Mouse (Mus musculus) embryo, embryonic 10 days (tissue): ENCODE results near the gene Tifab.
"Not testable (repeated sequence)": the region's sequence is repeated elsewhere in the genome, so short reads cannot be mapped to it uniquely, and the experiment has no call there.

ENCODE experiments used
- DNase-seq: peaks from one replicate; pipeline ENCODE4 v3.0.0-alpha.2; 2015; ENCODE audit warnings: low spot score

The Tifab gene

GRCm38 (mm10) chr13:56178416-56179035, at the start of gene Tifab:
Tifab (minus strand) TSS chr13:56178885.
- DNase-seq = no peak

- DNase-seq = peak; percentile 51
These were observed 47.7 kb upstream of the Tifab start for GRCm38 (mm10) chr13:56226175-56226954.

GRCm38 (mm10) chr13:56223625-56224024, 44.9 kb upstream of the Tifab start:
- peak; percentile 55 for DNase-seq

DNA sequence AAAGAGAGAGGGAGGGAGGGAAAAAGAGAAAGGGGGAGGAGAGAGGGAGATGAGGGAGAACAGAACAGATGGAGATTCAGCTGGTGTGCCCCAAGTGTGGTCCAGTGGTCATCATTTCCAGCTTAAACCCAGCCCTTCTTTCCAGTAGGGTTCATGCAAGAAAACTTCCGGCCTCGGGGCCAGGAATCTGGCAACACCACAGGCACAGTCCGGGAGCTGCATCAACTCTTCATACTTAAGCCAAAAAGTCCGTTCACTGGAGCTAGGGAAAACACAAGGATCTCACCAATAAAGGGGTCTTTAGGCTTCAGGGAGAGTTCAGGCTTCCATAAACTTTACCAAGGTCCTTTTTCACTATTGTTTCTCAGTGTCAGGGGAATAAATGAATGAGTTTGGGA, 44.2 kb upstream of the Tifab start:
- DNase-seq = no peak

DNA sequence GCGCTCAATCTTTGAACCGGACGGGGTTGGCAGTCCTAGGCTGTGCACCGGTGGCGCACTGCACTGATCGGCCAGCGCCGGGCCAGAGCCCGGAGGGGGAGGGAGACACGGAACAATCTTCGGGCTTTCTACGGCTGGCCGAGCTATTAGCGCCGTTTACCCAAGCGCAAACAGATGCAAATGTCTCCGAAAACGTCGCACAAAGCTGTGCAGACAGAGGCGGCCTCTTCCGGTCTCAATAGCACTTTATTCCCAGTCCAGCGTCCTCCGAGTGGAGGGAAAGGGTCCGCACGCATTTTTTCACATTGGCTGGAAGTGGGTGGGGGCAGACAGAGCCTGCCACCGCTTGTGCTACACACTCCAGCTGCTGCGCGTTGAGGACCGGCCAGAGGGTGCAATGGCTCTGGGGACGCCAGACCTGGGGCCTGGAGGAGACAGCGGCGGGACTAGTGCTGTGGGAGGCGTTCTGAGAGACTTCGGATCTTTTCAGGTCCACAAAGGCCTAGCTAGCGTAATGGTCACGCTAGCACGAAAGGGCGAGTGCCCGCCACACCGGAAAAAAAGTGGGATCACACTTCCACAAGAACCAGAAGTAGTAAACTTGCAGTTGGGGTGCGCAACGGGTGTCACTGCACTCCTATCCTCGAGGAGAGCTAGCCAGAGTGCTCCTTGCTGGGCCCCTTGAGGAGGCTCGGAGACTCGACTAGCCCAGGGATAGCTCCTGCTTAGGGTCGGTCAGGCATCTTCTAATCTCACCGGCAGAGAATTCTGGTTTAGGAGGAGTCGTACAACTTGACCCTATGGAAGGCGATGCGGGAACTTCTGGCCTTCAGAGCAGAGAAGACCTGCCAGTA, 43.5 kb upstream of the Tifab start:
- peak; percentile 75 for DNase-seq

DNA sequence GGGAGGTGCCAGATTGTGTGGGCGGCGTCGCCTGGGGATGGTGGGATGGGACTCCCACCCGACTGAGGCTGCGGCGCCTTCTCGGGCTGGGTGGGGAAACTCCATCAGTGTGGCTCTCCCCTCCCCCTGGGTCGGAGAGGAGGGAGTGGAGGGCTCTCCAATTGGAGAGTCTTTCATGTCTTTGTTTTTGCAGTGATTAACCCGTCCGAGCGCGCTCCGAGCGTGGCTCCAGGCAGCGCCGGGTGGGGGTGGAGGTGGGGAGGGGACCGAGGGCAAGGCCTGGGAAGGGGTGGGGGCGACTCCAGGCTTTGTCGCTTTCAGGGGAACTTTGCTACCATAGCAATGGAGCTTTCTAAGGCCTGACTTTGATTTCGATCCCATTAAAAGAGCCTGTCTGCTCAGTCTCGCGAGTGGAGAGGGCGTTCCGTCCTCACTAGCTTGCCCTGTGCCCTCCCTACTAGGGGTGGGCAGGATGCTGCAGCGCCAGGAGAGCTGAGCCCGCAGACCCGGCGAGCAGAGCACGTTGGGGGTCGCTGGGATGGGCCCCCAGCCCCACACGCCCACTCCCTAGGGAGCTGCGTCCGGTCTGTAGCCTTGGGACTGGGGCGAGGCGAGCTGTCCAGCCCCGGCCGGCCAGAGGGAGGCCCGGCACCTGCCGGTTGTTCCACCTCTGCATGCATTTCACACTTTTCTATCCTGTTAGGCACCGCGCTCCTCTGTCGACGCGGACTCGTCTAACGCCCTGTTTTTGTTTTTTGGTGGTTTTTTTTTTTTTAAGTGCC, 42.6 kb upstream of the Tifab start:
- DNase-seq = peak; percentile 81

DNA sequence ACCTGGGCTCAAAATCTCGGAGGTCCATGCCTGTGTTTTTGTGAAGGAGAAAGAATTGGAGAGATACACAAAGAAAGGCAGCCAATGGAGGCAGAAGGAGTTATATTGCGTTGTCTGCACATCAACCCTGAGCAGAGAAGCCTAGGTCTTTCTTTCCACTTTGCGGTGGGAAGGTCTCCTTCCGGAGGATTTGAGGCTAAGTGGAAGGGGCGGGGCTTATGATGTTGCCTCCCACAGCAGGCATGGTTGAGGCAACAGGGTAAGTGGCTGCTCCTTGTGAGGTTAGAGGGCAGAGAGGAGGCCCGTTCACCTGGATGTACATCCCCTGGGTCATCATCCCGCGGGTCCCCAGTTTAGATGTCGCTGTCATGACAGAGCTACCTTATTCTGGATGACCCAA, 40.6 kb upstream of the Tifab start:
- no peak for DNase-seq

- no peak for DNase-seq
These were observed 37.4 kb upstream of the Tifab start for GRCm38 (mm10) chr13:56216090-56216489.

DNA sequence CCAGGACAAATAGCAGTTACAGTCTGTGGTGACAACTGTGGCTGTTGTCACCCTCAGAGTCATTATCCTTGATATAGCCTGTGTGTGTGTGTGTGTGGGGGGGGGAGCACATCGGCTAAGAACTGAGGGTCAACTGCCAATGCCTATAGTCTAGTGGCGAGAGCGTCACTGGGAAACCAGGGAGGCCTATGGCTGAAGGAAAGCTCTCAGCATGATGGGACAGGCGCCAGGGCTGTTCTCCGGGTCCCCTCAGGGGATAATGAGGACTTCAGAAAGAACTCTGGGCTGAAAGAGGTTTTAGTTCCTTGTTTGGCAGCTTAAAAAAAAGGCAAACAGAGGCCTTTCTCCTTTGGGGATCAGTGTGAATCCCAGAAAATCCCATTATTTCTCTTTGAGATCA, 35.9 kb upstream of the Tifab start:
- DNase-seq = no peak

- DNase-seq = peak; percentile 82
These were observed 30.4 kb upstream of the Tifab start for GRCm38 (mm10) chr13:56209067-56209411.

GRCm38 (mm10) chr13:56208225-56209066, 29.8 kb upstream of the Tifab start:
- DNase-seq = peak; percentile 76

- DNase-seq = no peak
These were observed 20.8 kb upstream of the Tifab start for GRCm38 (mm10) chr13:56199506-56199905.

GRCm38 (mm10) chr13:56197473-56198266, 19.0 kb upstream of the Tifab start:
- DNase-seq = peak; percentile 99

- DNase-seq = no peak
These were observed 18.3 kb upstream of the Tifab start for GRCm38 (mm10) chr13:56197031-56197430.

- DNase-seq = not testable (repeated sequence)
These were observed 17.1 kb upstream of the Tifab start for GRCm38 (mm10) chr13:56195824-56196223.

DNA sequence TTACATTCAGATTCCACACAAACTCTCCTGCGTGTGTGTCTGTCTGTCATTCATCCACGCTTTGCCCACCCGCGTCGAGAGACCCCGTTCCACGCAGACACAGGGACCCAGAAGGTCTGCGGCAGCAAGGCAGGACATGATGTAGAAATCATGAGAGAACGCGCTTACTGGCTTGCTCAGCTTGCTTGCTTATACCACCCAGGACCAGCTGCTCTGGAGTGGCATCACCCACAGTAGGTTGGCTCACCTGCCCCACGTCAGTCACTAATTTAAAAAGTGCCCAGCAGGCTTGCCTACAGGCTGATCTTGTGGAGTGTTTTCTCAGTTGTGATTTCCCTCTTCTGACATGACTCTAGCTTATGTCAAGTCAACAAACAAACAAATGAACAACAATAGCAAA, 15.5 kb upstream of the Tifab start:
- not testable (repeated sequence) for DNase-seq

GRCm38 (mm10) chr13:56191225-56191624, 12.5 kb upstream of the Tifab start:
- DNase-seq = no peak

DNA sequence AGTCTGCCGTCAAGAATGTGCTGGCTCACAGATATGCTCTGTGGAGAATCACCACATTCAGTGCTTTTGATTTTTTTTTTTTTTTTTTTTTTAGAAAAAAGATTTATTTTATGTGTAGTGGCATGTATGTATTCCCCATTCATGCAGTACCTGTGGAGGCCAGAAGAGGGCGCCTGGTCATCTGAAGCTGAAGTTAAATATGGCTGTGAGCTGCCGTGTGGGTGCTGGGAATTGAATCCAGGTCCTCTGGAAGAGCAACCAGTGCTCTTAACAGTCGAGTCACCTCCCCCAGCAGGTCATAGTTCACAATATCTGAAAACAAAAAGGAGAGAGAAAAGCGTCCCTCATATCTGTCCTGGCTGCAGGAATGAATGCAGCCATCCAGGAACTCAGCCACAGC, 11.0 kb upstream of the Tifab start:
- no peak for DNase-seq

DNA sequence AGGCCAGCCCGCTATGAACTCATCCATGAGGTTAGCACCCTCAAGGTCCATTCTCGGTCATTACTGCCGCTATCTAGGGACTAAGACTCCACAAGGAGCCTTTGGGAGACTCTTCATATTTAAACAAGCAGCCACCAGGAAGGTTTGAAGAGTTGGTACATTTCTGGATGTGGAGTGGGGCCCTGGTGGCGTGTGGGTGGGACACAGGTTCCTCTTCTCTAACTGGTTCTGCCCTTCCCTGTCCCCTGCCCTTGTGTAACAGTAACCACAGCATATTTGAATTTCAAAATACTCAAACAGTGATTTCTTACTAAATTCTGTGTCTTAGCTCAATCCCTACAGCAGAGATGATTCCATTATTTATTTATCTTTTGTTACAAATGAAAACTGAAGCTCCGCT, 5.0 kb upstream of the Tifab start:
- DNase-seq = no peak

DNA sequence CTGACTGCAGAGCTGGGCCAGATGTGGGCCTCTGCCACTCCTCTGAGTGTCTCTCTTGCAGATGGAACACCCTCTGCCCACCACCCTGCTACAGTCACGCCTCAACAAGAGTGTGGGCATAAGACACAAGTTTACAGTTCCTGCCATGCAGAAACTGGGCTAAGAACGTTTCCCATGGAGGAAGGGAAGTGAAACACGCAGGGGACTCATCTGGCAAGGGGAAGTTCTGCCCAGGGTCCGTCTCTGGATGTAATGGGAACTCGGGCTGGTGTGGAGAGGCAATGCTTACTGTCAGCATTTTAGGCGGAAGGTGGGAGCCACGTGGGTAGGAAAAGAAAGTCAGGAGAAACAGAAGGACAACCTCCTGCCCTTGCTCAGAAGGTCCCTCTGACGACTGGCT, 2.7 kb upstream of the Tifab start:
- DNase-seq = no peak
